Mouse (Mus musculus): ENCODE data around the gene Ovca2. TPM values are rescaled to one million over a fixed set of nuclear protein-coding genes. Genes with fewer than 3 reads are reported as not detected.
"Not testable (repeated sequence)": the region's sequence is repeated elsewhere in the genome, so short reads cannot be mapped to it uniquely, and the experiment has no call there.

Gene Ovca2
- total RNA-seq, 1 experiment from 2014 or later = 17.1 TPM

DNA sequence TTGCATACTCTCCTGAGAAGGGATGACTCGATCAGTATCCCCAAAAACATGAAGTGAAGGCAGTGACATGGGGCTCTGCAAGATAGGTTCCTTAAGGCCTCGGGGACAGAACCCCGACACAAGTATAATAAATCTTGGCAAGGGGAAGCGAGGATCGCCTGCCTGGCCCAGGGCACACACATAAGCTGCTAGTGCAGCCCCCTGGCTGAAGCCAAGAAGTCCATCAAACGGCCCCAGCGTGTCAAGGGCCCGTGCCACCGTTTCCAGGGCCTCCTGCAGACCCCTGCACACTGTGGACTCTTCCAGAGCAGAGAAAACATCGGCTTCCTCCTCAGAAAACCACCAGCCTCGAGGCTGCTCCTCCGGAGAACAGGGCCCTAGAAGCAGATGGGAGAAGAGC lies 624 bp downstream of the Ovca2 start:
- no peak for ATAC-seq (replicated peaks in 1 of 2; ENCODE audit: insufficient read depth in 1 of 2, low FRiP score in 2 of 2, low TSS enrichment in 1 of 2, low read depth in 1 of 2, poor library complexity in 2 of 2, severe bottlenecking in 2 of 2)

DNA sequence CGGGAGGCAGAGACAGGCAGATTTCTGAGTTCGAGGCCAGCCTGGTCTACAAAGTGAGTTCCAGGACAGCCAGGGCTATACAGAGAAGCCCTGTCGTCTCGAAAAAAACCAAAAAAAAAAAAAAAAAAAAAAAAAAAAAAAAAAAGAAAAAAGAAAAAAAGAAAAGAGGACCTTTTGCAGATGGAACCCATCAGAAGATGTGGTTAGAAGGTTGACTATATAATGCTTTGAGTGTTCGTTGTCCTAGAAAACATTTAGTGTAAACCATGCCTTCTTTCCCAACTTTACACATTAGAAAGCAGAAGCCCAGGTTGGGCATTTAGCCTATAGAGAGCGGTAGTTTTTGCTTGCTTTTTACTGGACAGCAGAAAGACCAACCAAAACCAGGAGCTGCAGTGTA lies 4.1 kb downstream of the Ovca2 start:
- ATAC-seq (replicated peaks in 1 of 2; ENCODE audit: insufficient read depth in 1 of 2, low FRiP score in 2 of 2, low TSS enrichment in 1 of 2, low read depth in 1 of 2, poor library complexity in 2 of 2, severe bottlenecking in 2 of 2) = not testable (repeated sequence)

DNA sequence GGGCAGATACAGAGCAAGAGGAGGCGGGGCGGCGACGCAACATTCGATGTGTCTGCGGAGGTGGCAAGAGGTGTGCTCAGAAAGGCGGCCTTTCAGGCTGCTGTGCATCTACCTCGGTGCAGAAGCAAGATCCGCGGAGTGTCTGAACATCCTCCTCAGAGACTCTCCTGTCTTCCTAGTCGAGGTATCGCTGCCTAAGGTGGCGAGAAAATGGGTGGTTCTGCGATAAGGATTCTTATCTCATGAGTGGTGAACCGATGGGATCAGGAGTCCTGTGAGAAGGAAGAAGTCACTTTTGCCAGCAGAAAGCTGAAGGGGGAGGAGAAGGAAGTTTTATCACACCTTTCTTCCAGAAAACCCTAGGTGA lies 4.9 kb downstream of the Ovca2 start:
- ATAC-seq (replicated peaks in 1 of 2; ENCODE audit: insufficient read depth in 1 of 2, low FRiP score in 2 of 2, low TSS enrichment in 1 of 2, low read depth in 1 of 2, poor library complexity in 2 of 2, severe bottlenecking in 2 of 2) = no peak

DNA sequence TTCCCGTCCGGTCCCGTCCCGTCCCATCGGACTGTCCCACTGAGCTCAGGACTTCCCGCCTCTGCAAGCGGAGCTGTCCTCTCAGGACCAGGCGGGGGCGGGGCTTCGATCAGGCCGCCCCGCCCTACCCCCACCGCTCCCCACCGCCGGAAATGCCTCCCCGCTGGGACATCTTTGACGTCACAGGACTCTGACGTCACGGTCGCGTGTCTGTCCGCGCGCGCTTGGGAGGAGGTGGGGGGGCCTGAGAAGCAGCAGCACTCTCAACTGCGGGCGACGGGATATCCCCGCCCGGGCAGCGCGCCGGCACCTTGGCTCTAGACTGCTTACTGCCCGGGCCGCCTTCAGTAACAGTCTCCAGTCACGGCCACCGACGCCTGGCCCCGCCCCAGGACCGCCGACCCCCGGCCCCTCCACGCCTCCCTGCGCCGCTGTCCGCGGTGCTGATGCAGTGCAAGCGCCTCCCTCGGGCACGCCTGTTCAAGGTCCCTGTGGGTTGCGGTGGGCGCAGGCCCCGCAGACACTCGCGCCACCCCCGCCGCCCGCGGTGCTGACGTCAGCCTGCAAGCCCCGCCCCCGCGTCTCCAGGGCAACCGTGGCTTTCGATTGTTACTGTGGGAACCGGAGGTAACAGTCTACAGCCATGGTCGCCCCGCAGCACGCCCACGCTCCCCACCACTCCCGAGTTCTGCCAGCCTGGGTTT lies 5.4 kb downstream of the Ovca2 start:
- ATAC-seq (replicated peaks in 1 of 2; ENCODE audit: insufficient read depth in 1 of 2, low FRiP score in 2 of 2, low TSS enrichment in 1 of 2, low read depth in 1 of 2, poor library complexity in 2 of 2, severe bottlenecking in 2 of 2) = peak; percentile 12 to 53; a peak in 3 of 4 replicates

DNA sequence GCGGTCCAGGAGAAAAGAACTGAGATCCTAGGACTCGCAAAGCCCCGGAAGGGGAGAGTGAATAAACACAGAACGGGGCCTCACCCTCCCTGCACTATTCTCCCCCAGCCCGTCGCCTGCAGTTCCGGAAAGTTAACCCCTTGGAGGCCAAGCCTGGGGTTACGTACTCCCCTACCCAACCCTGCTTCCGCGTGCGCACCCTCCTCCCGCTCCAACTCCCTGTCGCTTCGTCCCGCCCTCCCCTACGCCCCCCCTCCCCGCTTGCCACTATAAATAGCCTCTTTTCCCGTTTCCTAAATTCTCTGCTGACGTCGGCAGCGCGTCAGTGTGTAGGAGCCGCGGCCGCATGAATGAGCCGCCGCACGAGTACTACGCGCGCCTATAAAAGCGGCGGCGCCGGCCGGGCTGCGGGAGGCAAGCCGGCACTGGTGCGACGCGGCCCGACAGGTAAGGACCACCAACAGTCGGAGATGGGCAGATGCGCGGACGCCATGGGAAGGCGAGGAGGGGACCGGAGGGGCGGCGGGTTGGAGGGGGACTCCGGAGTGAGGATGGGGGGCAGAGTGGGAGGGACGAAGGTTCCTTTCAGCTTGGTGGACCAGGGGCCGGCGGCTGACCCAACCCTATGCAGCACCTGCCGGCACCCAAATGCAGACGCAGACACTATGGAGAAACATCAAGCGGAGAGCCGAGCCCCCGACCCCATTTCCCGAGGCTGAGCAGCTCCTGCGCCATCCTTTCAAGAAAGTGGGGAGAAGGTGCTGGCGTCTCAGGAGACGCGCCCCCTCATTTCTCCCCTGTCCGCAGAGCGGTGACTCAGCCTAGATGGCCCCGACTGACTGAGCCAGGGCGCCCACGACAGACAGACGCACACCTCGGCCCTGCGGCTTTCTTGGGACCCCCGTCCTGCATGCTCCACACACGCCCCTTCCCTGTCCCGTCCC lies 6.2 kb downstream of the Ovca2 start:
- ATAC-seq (replicated peaks in 1 of 2; ENCODE audit: insufficient read depth in 1 of 2, low FRiP score in 2 of 2, low TSS enrichment in 1 of 2, low read depth in 1 of 2, poor library complexity in 2 of 2, severe bottlenecking in 2 of 2) = peak in 1 of 2 experiments; percentile 1; a peak in 1 of 4 replicates

DNA sequence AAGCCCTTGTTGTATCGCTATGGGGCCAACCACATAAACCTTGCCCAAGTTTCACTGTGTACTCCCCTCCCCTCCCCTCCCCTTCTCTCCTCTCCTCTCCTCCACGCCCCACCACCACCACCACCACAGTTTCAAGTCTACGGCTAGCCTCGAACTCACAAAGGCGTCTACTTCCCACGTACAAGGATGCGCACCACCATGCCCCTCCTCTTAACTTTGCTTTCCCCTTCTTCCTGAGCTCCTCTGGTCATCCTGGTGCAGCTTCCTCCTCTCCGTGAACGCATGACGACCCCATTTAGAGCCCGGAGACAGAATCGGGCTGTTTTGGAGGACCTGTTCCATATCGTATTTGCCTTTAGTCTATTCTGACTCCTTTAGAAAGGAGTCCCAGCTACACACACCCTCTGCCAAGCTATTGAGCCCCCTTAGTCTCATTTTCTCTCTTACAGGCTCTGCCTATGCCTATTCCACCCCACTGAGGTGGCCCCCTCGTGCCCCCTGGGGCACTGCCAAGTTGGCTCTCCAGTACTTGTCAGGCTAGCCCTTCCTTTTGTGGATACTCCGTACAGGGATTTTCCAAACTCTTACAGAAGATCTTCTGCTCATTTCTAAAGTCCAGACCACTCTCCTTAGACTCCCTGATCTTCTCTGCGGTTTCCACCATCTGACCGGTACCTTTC lies 7.3 kb downstream of the Ovca2 start:
- no peak for ATAC-seq (replicated peaks in 1 of 2; ENCODE audit: insufficient read depth in 1 of 2, low FRiP score in 2 of 2, low TSS enrichment in 1 of 2, low read depth in 1 of 2, poor library complexity in 2 of 2, severe bottlenecking in 2 of 2)

DNA sequence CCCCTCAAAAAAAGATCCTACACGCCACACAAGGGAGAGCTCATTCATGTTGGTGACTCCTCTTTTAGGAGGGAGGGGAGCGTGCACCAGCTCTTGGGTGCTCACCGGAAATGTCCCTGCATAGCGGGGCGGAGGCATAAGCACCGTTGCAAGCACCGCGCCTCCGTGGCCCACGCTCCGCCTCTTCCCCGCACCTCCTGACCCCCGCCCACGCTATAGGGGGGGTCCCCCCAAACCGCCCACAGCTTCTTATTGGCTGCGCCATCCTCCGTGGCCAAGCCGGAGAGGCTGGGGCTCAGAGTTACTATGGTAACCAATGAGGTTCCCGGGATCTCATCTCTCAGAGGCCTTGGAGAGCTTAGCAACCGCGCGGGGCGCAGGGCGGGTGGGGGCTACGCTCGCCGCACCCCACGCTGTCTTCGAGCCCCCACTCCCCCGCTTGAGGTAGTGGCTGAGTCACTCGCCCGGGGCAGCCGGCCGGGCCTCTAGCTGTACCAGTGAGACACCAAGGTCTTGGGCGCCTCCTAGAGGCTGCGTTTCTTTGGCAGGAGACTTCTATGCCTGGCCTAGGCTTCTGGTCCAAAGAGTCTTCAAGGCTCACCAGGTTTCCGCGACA lies 8.4 kb downstream of the Ovca2 start:
- ATAC-seq (replicated peaks in 1 of 2; ENCODE audit: insufficient read depth in 1 of 2, low FRiP score in 2 of 2, low TSS enrichment in 1 of 2, low read depth in 1 of 2, poor library complexity in 2 of 2, severe bottlenecking in 2 of 2) = peak; percentile 54 to 73

DNA sequence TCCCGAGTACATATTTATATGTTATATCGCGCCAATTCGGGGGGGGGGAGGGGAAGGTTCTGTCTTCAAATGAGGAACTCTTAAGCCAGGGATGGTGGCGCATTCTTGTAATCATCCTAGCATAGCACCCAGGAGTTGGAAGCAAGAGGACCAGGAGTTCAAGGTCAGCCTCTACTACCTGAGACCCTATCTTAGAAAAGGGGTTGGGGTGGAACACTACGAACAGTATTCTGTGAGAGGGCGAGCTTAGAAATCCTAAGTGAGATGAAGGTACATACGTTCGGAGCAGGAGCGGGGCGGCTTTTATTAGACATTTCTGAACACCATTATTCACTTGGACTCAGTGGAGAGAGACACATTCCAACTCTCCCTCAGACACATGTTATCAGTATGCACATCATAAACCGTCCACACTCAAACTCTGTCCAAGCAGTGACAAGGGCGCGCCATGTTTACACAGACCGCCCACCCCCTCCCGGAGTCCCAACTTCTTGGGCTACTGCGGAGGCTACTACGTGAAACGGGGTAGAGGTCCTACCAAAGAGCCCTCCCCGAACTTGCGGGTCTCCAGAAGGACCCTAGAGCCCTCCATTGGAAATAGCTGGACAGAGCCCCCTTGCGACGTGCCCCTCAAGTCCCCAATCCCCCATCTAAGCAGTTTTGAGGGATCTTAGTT lies 9.1 kb downstream of the Ovca2 start, which contains the start of gene Hic1:
Hic1 (minus strand) TSS at position 115 of the 676 bp plus-strand sequence.
- ATAC-seq (replicated peaks in 1 of 2; ENCODE audit: insufficient read depth in 1 of 2, low FRiP score in 2 of 2, low TSS enrichment in 1 of 2, low read depth in 1 of 2, poor library complexity in 2 of 2, severe bottlenecking in 2 of 2) = no peak

DNA sequence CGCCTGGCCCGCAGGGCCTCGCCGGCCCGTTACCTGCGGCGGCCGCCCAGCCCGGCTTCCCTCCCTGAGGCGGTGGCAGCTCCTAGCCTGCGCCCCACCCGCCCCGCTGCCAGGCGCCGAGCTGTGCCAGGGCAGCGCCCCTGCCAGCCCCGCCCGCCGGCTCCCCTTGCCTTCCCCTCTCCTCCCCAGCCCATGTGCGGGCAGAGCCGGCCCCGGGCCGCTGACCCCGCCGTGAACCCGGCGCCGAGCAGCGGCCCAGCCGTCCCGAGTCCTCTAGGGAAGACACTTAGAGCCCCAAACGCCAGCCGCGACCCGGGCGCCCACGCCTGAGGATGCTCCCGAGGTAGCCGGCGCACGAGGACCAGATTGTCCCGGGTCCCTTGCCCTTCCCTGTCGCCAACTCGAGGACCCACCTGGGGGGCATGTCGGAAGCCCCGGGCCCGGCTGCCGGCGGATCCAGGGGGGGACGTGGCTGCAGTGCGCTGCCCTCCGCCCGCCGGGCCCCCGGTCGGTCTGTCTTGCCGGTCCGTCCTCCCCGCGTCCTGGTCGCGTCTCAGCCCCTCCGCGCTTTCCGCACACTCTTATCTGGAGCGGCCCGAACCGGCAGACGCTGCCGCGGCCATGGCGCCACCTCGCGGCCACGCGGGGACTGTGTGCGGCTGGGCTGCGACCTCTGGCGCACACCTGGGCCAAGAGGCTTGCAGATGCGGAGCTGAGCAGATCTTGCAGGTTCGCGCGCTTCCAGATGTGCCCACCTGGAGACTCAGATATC lies 9.9 kb downstream of the Ovca2 start:
- ATAC-seq (replicated peaks in 1 of 2; ENCODE audit: insufficient read depth in 1 of 2, low FRiP score in 2 of 2, low TSS enrichment in 1 of 2, low read depth in 1 of 2, poor library complexity in 2 of 2, severe bottlenecking in 2 of 2) = peak; percentile 11 to 13; a peak in 1 of 4 replicates

DNA sequence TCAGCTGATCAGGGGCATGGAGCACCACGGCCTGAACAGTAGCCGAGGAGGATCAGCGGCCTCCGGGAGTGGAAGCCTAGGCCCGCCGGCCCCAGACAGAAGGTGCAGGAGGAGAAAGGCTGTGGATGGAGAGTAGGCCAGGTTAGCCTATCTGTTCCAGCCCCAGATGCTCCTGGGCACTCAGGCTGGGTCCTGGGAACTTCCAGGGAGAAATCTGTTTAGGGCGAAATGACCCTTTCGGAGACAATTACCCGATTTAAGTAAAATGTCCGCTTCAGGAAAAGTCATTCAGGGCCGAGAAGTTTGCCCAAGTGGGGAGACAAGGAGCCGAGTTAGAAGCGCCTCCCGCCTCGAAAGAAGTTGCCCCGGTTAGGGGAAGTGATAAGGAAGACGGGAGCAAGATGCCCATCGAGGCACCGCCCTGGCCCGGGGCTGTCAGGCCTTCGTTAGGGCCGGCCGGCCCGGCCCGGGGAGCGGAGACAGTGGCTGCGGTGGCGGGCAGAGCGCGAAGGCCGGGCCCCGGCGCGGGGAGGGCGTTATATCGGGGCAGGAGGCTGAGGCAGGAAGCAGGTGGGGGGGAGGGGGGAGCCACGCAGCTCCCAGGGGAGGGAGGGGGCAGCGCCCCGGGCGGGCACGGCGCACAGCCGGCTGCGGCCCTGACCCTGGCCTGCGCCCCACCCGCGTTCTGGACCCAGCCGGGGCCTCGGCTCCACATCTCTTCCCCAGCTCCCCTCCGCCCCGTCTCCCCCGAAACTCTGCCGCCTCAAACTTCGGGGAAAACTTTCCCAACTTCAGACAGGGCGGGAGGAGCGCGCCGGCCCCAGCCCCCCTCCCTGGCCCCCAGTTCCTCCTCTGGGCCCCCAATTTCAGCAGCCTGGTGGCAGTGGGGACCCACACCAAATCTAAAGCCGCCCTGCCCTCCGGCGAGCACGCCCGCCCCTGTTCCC lies 10.7 kb downstream of the Ovca2 start:
- ATAC-seq (replicated peaks in 1 of 2; ENCODE audit: insufficient read depth in 1 of 2, low FRiP score in 2 of 2, low TSS enrichment in 1 of 2, low read depth in 1 of 2, poor library complexity in 2 of 2, severe bottlenecking in 2 of 2) = no peak

DNA sequence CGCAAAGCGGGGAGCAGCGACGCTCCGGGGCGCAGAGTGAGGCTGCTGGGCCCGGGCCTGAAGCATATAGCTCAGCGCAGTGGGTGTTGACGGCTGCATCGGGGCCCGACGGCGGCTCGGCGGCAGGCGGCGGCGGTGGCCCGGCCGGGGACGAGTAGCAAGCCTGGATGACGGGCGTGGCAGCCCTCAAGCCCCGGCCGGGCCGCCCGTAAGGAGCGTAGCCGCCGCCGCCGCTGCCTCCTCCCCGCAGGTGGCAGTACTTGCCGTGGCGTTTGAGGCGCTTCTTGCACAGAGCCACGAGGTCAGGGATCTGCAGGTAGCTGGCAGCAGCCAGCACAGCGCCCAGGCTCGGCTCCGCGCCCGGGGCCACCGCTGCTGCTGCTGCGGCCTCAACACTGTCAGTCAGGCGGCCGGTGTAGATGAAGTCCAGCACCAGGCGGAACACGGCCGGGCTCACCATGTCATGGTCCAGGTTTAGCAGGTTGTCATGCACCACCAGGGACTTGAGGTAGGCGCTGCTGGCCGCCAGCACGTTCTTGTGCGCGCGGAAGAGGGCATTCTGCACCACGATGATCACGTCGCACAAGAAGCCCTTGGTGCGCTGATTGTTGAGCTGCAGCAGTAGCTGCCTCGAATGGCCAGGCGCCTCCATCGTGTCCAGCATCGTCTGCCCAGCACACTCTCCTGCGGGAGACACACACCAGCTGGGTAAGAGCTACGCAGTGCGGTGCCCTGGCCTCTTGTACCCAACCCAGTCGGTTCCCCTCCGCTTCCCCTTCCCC lies 11.6 kb downstream of the Ovca2 start:
- ATAC-seq (replicated peaks in 1 of 2; ENCODE audit: insufficient read depth in 1 of 2, low FRiP score in 2 of 2, low TSS enrichment in 1 of 2, low read depth in 1 of 2, poor library complexity in 2 of 2, severe bottlenecking in 2 of 2) = no peak

DNA sequence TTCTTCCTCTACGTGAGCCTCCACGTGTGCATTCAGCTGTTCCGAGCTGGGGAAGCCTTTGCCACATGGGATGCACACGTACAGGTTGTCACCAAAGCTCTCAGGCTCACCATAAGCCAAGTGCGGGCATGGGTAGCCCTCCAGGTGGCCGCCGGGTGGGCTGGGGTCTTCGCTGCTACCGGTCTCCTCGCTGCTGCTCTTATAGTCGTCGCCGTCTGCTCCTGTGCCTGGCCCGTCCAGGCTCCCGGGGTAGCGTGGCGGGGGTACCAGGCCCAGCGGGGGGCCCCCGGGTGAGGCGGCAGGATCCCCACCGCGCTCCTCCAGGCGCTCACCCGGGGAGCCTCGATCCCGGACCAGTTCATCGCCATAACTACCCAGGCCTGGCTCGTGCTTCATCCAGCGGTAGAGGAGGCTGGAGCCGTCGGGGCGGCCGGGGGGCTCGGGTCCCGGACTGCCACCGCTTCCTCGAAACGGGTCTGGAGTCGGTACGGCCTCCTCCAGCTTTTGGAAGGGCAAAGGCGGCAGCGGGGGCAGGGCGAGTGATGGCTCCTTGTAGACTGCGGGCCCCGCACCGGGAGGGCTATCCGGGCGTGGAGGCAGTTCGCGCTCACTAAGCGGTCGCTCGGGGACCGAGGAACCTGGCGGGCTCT lies 12.3 kb downstream of the Ovca2 start:
- ATAC-seq (replicated peaks in 1 of 2; ENCODE audit: insufficient read depth in 1 of 2, low FRiP score in 2 of 2, low TSS enrichment in 1 of 2, low read depth in 1 of 2, poor library complexity in 2 of 2, severe bottlenecking in 2 of 2) = no peak

DNA sequence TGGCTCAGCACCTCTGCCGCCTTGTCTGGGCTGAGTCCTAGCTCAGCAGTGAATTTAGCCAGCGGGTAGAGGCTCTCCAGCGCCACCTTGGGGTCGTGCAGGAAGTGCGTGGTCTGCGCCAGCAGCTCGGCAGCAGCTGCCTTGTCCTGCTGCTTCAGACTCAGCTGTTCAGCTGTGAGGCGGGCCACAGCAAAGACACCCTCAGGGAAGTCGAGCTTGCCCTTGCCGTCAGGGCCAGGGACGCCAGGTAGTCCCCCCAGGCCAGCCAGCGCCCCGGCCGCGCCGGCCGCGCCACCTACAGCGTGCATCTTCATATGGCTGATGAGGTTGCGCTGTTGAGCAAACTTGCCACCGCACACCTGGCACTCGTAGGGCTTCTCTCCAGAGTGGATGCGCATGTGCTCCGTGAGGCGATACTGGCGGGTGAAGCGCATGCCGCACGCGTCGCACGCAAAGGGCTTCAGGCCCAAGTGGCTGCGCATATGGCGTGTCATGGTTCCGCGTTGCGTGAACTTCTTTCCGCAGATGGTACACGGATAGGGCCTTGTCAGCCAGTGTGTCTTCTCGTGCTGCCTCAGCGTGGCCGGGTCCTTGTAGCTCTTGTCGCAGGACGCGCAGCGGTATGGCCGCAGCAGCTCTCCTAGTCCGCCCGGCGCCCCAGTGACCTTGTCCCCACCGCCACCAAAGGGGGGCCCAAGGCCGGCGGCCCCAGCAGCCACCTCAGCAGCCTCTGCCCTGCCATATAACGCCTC lies 13.0 kb downstream of the Ovca2 start:
- ATAC-seq (replicated peaks in 1 of 2; ENCODE audit: insufficient read depth in 1 of 2, low FRiP score in 2 of 2, low TSS enrichment in 1 of 2, low read depth in 1 of 2, poor library complexity in 2 of 2, severe bottlenecking in 2 of 2) = peak; percentile 50 to 57

DNA sequence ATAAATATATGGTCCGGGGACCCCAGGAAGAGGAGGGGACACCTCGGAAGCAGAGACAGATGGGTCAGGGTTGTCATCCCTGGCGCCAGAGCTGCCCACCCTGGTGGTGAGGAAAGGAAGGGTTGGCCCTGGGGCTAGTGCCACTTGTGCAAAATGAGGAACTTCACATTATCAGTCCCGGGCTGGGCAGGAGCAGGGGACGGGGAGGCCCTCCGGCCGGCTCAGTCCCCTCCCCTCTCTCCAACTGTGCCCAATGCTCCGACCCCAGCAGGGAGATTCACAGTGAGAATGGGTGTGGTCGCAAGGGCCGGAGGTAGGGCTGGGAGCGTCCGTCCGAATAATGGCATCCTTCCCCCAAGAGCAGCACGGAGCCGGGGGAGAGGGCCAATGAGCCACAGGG lies 13.9 kb downstream of the Ovca2 start:
- peak; percentile 73 to 74 for ATAC-seq (replicated peaks in 1 of 2; ENCODE audit: insufficient read depth in 1 of 2, low FRiP score in 2 of 2, low TSS enrichment in 1 of 2, low read depth in 1 of 2, poor library complexity in 2 of 2, severe bottlenecking in 2 of 2)
